Mouse (Mus musculus) CD4-positive helper T cell, adult 2 months (primary cell): Measurements from ENCODE around the gene Scn3a.

Source experiments
- DNase-seq: peaks from one replicate; pipeline ENCODE4 v3.0.0-alpha.2; 2012; ENCODE audit warnings: low read depth, missing footprints, low spot score

Gene Scn3a

GRCm38 (mm10) chr2:65413746-65414145 is 153.7 kb downstream of the Scn3a start:
- DNase-seq, result peak; percentile 19
